Mouse (Mus musculus): ENCODE measurements around the gene Slc16a8. TPM values are rescaled to one million over a fixed set of nuclear protein-coding genes. Genes with fewer than 3 reads are reported as not detected.

Gene Slc16a8
- total RNA-seq, 2 experiments from 2014 or later = not detected

DNA sequence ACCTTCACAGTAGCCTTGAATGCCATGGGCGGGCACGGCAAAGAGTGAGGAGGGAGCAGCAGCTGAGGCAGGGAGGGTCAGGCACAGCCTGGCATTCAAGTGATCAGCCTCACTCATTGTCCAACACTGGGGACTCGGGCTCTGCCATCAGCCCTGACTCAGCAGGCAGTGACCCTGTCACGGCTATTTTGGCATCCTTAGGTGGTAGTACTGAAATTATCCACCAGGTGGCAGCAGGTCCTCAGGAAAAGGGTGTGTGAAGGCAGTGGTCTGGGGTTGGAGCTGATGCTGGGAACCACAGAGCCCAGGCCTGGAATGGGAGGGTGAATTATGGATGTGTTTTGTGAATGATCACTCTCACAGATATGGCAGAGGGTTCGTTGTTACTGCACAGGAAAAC is 29.9 kb downstream of the Slc16a8 start:
- peak; percentile 83 for ATAC-seq (replicated peaks; ENCODE audit: poor library complexity, severe bottlenecking)

DNA sequence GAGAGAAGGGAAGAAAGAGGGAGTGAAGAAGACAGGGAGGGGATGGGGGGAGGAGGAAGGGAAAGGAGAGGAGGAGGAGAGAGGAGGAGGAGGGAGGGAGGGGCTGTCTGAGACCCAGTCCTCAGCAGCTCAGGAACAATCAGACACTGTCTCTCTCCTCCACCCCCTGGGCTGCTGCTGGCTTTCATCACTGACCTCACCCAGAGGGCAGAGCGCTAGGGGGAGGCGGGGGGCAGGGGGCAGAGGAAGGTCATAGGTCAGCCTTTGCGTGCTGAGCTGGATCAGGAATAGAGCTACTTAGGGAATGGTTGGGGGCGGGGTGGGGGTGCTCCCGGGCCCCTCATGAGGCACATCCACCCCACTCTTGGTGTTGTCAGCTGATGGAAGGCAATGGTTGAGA is 30.9 kb downstream of the Slc16a8 start:
- ATAC-seq (replicated peaks; ENCODE audit: poor library complexity, severe bottlenecking) = no peak

DNA sequence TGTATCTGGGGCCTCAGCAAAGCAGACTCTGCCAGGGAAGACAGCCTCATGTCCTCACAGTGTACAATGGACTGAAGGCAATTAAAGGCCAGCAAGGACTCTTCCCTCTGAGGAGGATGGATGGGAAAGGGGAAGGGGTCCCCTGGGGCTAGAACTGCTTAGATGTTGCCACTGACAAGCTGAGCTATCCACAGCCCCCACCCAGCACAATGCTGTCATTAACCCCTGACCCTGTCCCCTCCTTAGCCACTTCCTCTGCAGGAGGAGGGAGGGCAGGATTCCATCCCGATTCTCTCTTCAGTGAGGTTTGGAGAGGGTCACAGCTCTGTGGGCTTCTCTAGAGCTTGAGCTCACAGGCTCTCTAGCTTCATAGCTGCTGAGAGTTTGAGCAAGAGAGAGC is 35.0 kb downstream of the Slc16a8 start:
- no peak for ATAC-seq (replicated peaks; ENCODE audit: poor library complexity, severe bottlenecking)

DNA sequence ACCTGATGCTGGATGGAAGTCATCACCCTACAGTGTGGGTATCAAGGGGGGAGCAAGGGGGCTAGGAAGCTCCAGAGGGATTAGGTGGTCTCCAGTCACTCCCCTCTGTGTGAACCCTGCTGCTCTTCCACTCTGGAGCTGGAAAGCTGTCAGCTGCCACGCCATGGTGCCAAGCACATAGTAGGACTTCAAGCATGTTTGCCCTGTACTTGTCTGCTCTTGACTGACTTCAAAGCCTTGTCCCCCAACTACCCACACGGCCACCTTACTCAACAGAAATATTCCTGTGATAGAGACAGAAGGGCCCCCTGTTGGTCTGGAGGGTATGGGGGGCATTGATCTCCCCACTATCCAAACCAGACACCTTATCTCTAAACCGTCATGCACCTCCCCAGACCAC is 38.4 kb downstream of the Slc16a8 start:
- ATAC-seq (replicated peaks; ENCODE audit: poor library complexity, severe bottlenecking) = no peak

DNA sequence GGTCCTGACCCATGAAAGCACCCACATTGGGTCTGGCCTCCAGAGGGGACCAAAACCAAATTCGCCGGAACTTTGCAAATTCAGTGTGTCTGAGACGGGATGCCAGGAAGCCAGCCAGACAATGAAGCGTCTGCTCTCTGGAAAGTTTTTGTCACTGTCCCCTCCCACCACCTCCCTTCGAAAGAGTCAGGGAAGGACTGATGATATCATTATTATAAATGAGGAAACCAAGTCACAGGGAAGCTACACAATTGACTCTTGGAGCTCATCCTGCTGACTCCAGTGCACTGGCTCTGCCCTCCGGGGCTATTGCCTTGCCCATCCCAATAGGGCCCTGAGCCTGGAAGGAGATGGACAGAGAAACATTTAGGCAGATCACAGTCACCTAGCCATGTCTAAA is 41.0 kb downstream of the Slc16a8 start:
- ATAC-seq (replicated peaks; ENCODE audit: poor library complexity, severe bottlenecking) = no peak

DNA sequence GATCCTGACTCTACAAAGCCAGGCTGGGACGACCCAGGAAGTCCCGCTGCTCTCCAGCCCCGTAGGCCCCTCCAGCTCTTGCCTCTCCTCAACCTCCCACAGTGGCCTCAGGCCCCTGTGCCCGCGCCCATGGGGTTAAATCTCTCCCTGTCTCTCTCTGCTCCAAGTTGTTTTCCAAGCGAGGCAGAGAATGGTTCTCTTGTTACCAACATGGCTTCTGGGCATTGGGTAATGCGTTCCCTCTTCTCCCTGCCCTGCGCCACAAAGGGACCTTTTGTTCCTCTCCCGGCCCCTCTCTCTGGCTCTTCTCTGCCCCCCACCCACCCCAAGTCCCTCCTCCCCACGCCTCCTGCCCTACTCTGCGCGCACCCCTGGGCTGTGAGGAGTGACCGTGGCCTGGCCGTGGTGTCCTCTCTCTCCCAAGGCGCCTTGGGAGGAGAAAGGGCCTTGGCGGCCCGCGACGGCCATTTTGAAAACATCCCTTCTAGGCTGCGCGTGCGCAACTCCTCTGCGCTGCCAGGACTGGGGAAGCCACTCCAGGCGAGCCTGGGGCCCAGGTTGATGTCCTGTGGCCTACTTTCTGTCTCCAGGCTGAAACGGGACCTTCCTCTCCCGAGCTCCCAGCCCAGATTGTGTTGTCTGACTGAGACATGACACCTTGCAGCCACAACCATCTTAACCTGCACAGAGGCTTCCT is 41.7 kb downstream of the Slc16a8 start:
- ATAC-seq (replicated peaks; ENCODE audit: poor library complexity, severe bottlenecking) = no peak

DNA sequence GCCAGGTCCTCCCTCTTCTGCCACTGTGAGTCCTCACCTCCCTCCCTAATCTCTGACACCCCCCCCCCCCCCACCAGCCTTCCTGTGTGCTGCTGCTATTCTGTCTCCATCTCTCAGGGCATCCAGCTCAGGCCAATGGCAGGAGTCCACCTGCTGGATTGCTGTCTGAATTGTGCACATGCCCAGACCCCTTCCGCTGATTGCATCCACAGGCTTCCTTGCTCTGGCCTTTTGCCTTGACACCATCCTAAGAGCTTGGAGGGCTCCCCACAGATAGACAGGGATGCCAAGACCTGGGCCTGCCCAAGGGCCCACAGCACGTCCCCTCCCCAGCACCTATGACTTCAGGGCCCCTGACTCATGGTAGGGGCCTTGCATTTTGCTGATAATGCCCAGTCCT is 44.2 kb downstream of the Slc16a8 start:
- ATAC-seq (replicated peaks; ENCODE audit: poor library complexity, severe bottlenecking) = no peak

DNA sequence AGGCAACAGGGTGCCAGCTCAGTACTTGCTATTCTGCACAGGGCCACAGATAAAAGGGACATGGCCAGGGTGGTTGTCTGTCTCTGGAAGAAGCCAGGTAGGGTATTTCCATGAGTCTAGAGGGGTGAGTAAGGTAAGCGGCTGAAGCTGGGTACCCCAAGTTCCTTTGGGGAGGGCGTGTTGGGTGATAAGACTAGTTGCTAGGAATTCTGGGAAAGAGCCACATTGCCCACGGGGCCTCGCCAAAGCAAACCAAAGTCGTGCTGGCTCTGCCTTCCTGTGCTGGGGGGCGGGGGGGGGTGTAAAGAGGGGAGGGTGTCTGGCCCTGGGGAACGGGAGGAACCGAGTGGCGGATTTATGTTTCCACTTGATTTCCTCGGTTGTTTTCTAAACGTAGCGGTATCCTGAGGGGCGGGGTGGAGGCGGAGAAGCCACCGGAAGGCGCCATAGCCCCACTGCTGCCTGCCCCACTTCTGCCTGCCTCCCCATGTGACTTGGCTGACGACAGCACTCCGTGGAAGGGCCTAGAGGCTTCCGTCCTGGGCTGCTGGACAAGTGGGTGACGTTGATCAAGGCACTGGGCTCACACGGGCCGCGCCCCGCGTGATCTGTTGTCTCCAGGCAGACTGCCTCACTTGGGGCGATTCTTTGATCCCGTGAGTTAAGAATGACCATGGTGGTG is 45.7 kb downstream of the Slc16a8 start:
- peak; percentile 99 for ATAC-seq (replicated peaks; ENCODE audit: poor library complexity, severe bottlenecking)

DNA sequence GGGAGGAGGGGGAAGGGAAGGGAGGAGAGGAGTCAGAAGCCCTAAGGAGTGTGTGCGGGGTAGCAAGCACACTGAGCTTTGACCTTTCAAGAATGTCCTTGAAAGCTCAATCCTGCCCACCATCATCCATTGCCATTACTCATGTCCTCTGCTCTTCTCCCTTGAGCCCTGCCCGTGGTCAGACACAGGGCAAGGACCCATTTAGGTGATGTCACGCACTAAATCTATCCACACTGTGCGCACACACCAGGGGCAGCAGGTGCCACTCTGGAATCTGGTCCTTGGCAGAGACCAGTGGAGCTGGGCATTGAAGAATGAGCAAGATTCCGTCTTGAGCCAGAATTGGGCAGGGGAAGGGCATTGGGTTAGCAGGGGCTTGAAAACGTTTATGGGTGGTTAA is 46.4 kb downstream of the Slc16a8 start:
- ATAC-seq (replicated peaks; ENCODE audit: poor library complexity, severe bottlenecking) = no peak

DNA sequence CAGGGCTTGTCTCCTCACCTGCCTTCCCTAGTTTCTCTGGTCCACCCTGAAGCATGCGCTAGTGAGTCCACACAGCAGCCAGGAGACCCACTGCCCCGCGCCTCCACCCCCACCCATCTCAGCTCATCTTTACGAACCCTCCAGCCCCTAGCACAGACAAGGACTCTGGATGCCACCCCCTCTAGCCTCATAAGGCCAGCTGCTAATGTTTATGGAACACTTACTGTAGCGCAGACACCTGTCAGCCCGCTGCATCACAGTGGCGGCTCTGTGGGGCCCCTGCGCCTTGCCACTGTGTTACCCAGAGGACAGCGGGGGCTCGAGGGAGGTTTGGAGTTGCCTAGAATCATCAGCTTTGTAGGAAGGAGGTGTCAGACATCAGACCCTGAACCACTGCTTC is 52.0 kb downstream of the Slc16a8 start:
- ATAC-seq (replicated peaks; ENCODE audit: poor library complexity, severe bottlenecking) = no peak

DNA sequence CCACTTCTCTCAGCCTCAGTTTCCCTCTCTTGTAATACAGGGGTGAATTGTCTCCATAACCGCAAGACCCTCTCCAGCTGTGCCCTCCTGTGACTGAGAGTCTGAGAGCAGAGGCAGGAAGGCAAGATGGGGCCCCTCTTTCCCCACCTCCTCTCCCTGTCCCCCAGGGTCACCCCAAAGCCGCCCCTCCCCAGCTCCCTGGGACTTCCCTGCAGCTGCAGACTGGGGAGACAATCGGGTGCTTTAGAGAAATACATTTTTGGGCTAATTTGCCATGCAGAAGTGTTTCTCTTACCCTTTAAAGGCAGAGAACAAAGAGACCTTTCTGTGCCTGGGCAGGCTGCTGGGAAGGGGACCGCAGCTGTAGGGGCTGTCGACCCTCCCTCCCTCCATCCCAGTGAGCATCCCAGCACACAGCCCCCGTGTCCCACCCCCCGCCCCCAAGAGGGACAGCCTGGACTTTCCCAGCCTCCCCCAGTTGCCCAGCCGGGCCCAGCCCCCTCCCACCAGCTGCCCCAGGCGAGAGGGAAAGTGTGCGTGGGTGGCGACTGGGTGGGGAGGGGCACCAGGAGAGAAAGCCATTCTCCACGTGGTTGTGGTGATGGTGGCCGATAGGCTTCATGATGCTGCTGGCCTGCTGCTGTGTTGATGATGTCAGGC is 52.9 kb downstream of the Slc16a8 start:
- ATAC-seq (replicated peaks; ENCODE audit: poor library complexity, severe bottlenecking) = no peak

Other genes starting within 250 kb of the Slc16a8 start
- 10.6 and 17.0 TPM in 2 replicates for gene H1f0, start 226.3 kb downstream of the Slc16a8 start, total RNA-seq (2014; fragmentation: Nextera tagmentation)
- gene H1f0, start 226.3 kb downstream of the Slc16a8 start, total RNA-seq (2017) = 19.6 and 24.4 TPM in 2 replicates
- 0.73 TPM in 1 of 2 replicates, not detected in the other for gene Galr3, start 212.9 kb downstream of the Slc16a8 start, total RNA-seq (2014; fragmentation: Nextera tagmentation)
- 0.65 and 2.1 TPM in 2 replicates for gene Galr3, start 212.9 kb downstream of the Slc16a8 start, total RNA-seq (2017)
- 14.5 and 21.9 TPM in 2 replicates for gene Ankrd54, start 191.9 kb downstream of the Slc16a8 start, total RNA-seq (2014; fragmentation: Nextera tagmentation)
- gene Ankrd54, start 191.9 kb downstream of the Slc16a8 start, total RNA-seq (2017) = 14.0 and 20.8 TPM in 2 replicates
- gene Eif3l, start 179.6 kb downstream of the Slc16a8 start, total RNA-seq (2014; fragmentation: Nextera tagmentation) = 228 and 235 TPM in 2 replicates
- 310 and 312 TPM in 2 replicates for gene Eif3l, start 179.6 kb downstream of the Slc16a8 start, total RNA-seq (2017)
- 7.6 and 13.5 TPM in 2 replicates for gene Micall1, start 145.9 kb downstream of the Slc16a8 start, total RNA-seq (2014; fragmentation: Nextera tagmentation)
- 4.1 and 7.1 TPM in 2 replicates for gene Micall1, start 145.9 kb downstream of the Slc16a8 start, total RNA-seq (2017)
- gene Polr2f, start 113.8 kb downstream of the Slc16a8 start, total RNA-seq (2014; fragmentation: Nextera tagmentation) = 60.5 and 134 TPM in 2 replicates
- gene Polr2f, start 113.8 kb downstream of the Slc16a8 start, total RNA-seq (2017) = 91.1 and 113 TPM in 2 replicates
- not detected in 2 replicates for gene 1700088E04Rik, start 113.5 kb downstream of the Slc16a8 start, total RNA-seq (2014; fragmentation: Nextera tagmentation)
- not detected in 2 replicates for gene 1700088E04Rik, start 113.5 kb downstream of the Slc16a8 start, total RNA-seq (2017)
- gene Sox10, start 89.5 kb downstream of the Slc16a8 start, total RNA-seq (2014; fragmentation: Nextera tagmentation) = not detected in 2 replicates
- gene Sox10, start 89.5 kb downstream of the Slc16a8 start, total RNA-seq (2017) = not detected in 2 replicates
- 7.8 and 11.3 TPM in 2 replicates for gene Pick1, start 25.6 kb downstream of the Slc16a8 start, total RNA-seq (2014; fragmentation: Nextera tagmentation)
- 5.3 and 8.4 TPM in 2 replicates for gene Pick1, start 25.6 kb downstream of the Slc16a8 start, total RNA-seq (2017)
- gene Gm49486, start 25.4 kb downstream of the Slc16a8 start, total RNA-seq (2014; fragmentation: Nextera tagmentation) = 0.83 TPM in 1 of 2 replicates, not detected in the other
- 0.52 TPM in 1 of 2 replicates, not detected in the other for gene Gm49486, start 25.4 kb downstream of the Slc16a8 start, total RNA-seq (2017)
- gene Baiap2l2, start 30.8 kb upstream of the Slc16a8 start, total RNA-seq (2014; fragmentation: Nextera tagmentation) = not detected in 2 replicates
- not detected in 2 replicates for gene Baiap2l2, start 30.8 kb upstream of the Slc16a8 start, total RNA-seq (2017)
- 15.3 and 20.4 TPM in 2 replicates for gene Pla2g6, start 73.6 kb upstream of the Slc16a8 start, total RNA-seq (2014; fragmentation: Nextera tagmentation)
- gene Pla2g6, start 73.6 kb upstream of the Slc16a8 start, total RNA-seq (2017) = 9.2 and 13.0 TPM in 2 replicates
- gene Maff, start 91.9 kb upstream of the Slc16a8 start, total RNA-seq (2014; fragmentation: Nextera tagmentation) = 0.41 TPM in 1 of 2 replicates, not detected in the other
- gene Maff, start 91.9 kb upstream of the Slc16a8 start, total RNA-seq (2017) = 2.8 TPM in 2 replicates
- 19.7 and 30.2 TPM in 2 replicates for gene Tmem184b, start 148.8 kb upstream of the Slc16a8 start, total RNA-seq (2014; fragmentation: Nextera tagmentation)
- gene Tmem184b, start 148.8 kb upstream of the Slc16a8 start, total RNA-seq (2017) = 2.6 and 6.4 TPM in 2 replicates
- gene Csnk1e, start 200.8 kb upstream of the Slc16a8 start, total RNA-seq (2014; fragmentation: Nextera tagmentation) = 63.6 and 79.1 TPM in 2 replicates
- gene Csnk1e, start 200.8 kb upstream of the Slc16a8 start, total RNA-seq (2017) = 31.3 and 31.6 TPM in 2 replicates

All from granulocyte monocyte progenitor cell, adult 5-6 weeks (primary cell).